Mouse (Mus musculus): ENCODE measurements around the gene Greb1. TPM values are rescaled to one million over a fixed set of nuclear protein-coding genes. Genes with fewer than 3 reads are reported as not detected.

Gene Greb1
- total RNA-seq (2021), result under 1 TPM; 0.27 to 0.38 TPM
- long read RNA-seq, experiment 1, partial matches to known transcripts, result 0 of 1 reads
- long read RNA-seq, experiment 1, other reads (novel, unspliced or antisense), result 1 of 1 reads
- long read RNA-seq, experiment 2, partial matches to known transcripts, result 0 of 1 reads
- long read RNA-seq, experiment 2, other reads (novel, unspliced or antisense), result 1 of 1 reads

- Histone ChIP-seq H3K27ac (no peak within 1 kb of the TSS), H3K4me3 (peak within 1 kb of the TSS; percentile 46)
- no peak for DNase-seq (ENCODE audit: low spot score in 2 of 2)
- no peak for TF ChIP-seq CTCF (conservative IDR thresholded peaks at IDR 0.05)
Observed at GRCm38 (mm10) chr12:16800259-16800958, at the start of gene Greb1. Greb1 (minus strand) TSS chr12:16800886.

DNA sequence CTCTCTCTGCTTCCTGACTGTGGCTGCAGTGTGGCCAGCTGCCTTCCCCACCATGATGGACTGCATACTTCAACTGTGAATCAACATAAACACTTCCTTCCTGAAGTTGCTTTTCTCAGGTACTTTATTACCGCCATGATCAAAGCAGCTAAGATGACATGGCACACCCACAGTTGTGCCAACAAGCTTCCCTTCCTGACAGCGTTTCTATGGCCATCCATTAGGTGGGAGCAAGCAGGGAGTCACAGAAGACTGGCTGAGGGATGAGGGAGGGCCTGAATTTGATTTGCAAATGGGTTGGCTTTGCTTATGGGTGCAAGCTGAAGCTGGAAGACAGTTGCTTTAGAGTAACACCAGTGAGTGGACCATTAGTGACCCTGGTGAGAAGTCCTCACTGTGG lies 49.1 kb upstream of the Greb1 start:
- no peak for DNase-seq (ENCODE audit: low spot score in 2 of 2)
- no peak for TF ChIP-seq CTCF (conservative IDR thresholded peaks at IDR 0.05)
- H3K27ac ChIP-seq, result peak overlapping the region; percentile 88
- H3K4me3 ChIP-seq, result no peak overlapping the region

GRCm38 (mm10) chr12:16848501-16848900 lies 47.8 kb upstream of the Greb1 start:
- DNase-seq (ENCODE audit: low spot score in 2 of 2), result no peak
- no peak overlapping the region for H3K27ac ChIP-seq
- H3K4me3 ChIP-seq, result no peak overlapping the region
- no peak for TF ChIP-seq CTCF (conservative IDR thresholded peaks at IDR 0.05)

GRCm38 (mm10) chr12:16847204-16847792 lies 46.6 kb upstream of the Greb1 start:
- Histone ChIP-seq H3K27ac (no peak overlapping the region), H3K4me3 (no peak overlapping the region)
- TF ChIP-seq CTCF (conservative IDR thresholded peaks at IDR 0.05), result no peak
- DNase-seq (ENCODE audit: low spot score in 2 of 2), result no peak

- DNase-seq (ENCODE audit: low spot score in 2 of 2), result no peak
- Histone ChIP-seq H3K4me3 (no peak overlapping the region), H3K27ac (peak overlapping the region; percentile 40; the same call in 1 of the 2 replicates)
- no peak for TF ChIP-seq CTCF (conservative IDR thresholded peaks at IDR 0.05)
Observed at GRCm38 (mm10) chr12:16844623-16845592, 44.2 kb upstream of the Greb1 start.

DNA sequence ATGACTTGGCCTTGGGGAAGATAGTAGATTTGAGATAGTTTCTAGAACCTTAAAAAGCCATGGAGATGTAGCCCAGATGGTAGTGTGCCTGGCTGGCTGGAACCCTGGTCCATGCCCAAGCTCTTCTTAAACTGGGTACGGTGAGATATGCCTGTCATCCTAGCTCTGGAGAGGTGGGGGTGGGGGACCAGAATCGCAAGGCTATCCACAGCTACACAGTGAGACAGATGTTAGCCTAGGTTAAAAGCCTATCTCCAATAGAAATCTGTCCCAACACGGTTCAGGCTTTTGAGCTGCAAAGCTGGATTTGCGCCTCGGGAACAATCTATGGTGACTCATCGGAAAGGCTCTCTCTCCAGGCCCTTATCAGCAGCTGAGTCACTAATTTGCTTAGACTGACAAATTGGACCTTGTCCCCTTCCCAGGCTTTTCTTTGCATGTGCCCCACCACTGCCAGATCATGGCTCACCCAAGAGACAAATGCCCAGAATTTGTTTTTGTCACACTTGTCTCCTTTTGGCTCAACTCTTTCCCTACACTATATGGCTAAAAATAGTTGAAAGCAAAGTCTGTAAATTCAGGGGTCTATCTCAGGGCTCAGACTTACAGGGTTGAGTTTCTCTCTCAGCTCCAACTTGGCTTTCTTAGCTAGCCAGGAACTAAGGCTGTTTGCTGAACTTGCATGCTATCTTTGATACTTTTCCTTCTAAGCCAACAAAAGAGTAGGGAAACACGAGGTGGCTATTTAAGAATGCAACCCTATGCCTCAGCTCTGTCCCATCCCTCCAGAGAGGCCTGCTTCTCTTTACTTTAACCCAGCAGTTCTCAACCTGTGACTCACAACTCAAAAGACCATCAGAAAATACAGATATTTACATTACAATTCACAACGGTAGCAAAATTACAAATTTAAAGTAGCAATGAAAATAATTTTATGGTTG lies 40.4 kb upstream of the Greb1 start:
- no peak for DNase-seq (ENCODE audit: low spot score in 2 of 2)
- Histone ChIP-seq H3K4me3 (no peak overlapping the region), H3K27ac (no peak overlapping the region)
- no peak for TF ChIP-seq CTCF (conservative IDR thresholded peaks at IDR 0.05)

- Histone ChIP-seq H3K4me3 (no peak overlapping the region), H3K27ac (peak overlapping the region; percentile 53; the same call in 1 of the 2 replicates)
- no peak for TF ChIP-seq CTCF (conservative IDR thresholded peaks at IDR 0.05)
- DNase-seq (ENCODE audit: low spot score in 2 of 2), result no peak
Observed at GRCm38 (mm10) chr12:16837766-16838165, 37.1 kb upstream of the Greb1 start.

GRCm38 (mm10) chr12:16836188-16836587 lies 35.5 kb upstream of the Greb1 start:
- Histone ChIP-seq H3K27ac (peak overlapping the region; percentile 76), H3K4me3 (peak overlapping the region; percentile 22; the same call in 1 of the 2 replicates)
- TF ChIP-seq CTCF (conservative IDR thresholded peaks at IDR 0.05), result peak; percentile 72
- DNase-seq (ENCODE audit: low spot score in 2 of 2), result peak; percentile 65 to 89

GRCm38 (mm10) chr12:16834701-16835100 lies 34.0 kb upstream of the Greb1 start:
- no peak for TF ChIP-seq CTCF (conservative IDR thresholded peaks at IDR 0.05)
- DNase-seq (ENCODE audit: low spot score in 2 of 2), result no peak
- no peak overlapping the region for H3K4me3 ChIP-seq
- no peak overlapping the region for H3K27ac ChIP-seq

GRCm38 (mm10) chr12:16831071-16831470 lies 30.4 kb upstream of the Greb1 start:
- DNase-seq (ENCODE audit: low spot score in 2 of 2), result no peak
- TF ChIP-seq CTCF (conservative IDR thresholded peaks at IDR 0.05), result no peak
- no peak overlapping the region for H3K4me3 ChIP-seq
- no peak overlapping the region for H3K27ac ChIP-seq

GRCm38 (mm10) chr12:16829785-16830184 lies 29.1 kb upstream of the Greb1 start:
- no peak overlapping the region for H3K27ac ChIP-seq
- no peak for DNase-seq (ENCODE audit: low spot score in 2 of 2)
- peak; percentile 60 for TF ChIP-seq CTCF (conservative IDR thresholded peaks at IDR 0.05)
- no peak overlapping the region for H3K4me3 ChIP-seq

GRCm38 (mm10) chr12:16828505-16828904 lies 27.8 kb upstream of the Greb1 start:
- TF ChIP-seq CTCF (conservative IDR thresholded peaks at IDR 0.05), result peak; percentile 79
- no peak overlapping the region for H3K27ac ChIP-seq
- DNase-seq (ENCODE audit: low spot score in 2 of 2), result peak; percentile 59 to 66
- no peak overlapping the region for H3K4me3 ChIP-seq

All from layer of hippocampus, adult 2 months (tissue).